Mouse (Mus musculus) lung, embryonic 16.5 days (tissue): Measurements from ENCODE around the gene Fam118a. TPM values are rescaled to one million over a fixed set of nuclear protein-coding genes. Genes with fewer than 3 reads are reported as not detected.

Experiments
- ATAC-seq: fragments of 200-750 bp; cut with Nextera tagmentation; 2 replicates; pipeline ENCODE4 v1.8.0; 2017; ENCODE audit warnings: low read depth, mild to moderate bottlenecking, moderate library complexity
- H3K27ac ChIP-seq: fragments of 300-500 bp; sonication (generic); 2 replicates; pipeline ENCODE4 v1.5.1; 2014; ENCODE audit warnings: mild to moderate bottlenecking, control low read depth, low read length
- H3K27me3 ChIP-seq: fragments of 300-500 bp; sonication (generic); 2 replicates; pipeline ENCODE4 v1.6.1; 2014; ENCODE audit warnings: low read depth, low read length, mixed read lengths; ENCODE audit not compliant: control insufficient read depth, insufficient read depth
- H3K36me3 ChIP-seq: fragments of 300-500 bp; sonication (generic); 2 replicates; pipeline ENCODE4 v1.6.1; 2014; ENCODE audit warnings: low read length; ENCODE audit not compliant: control insufficient read depth, insufficient read depth
- H3K4me1 ChIP-seq: fragments of 300-500 bp; sonication (generic); replicated peaks from 2 replicates; pipeline ENCODE4 v1.6.1; 2014; ENCODE audit warnings: low read length, mixed read lengths; ENCODE audit not compliant: control insufficient read depth, insufficient read depth
- H3K4me2 ChIP-seq: fragments of 300-500 bp; sonication (generic); 2 replicates; pipeline ENCODE4 v1.6.1; 2014; ENCODE audit warnings: low read depth, low read length, control low read depth
- H3K4me3 ChIP-seq: fragments of 300-500 bp; sonication (generic); 2 replicates; pipeline ENCODE4 v1.5.1; 2014; ENCODE audit warnings: mild to moderate bottlenecking, low read length, control low read depth
- H3K9ac ChIP-seq: fragments of 300-500 bp; sonication (generic); 2 replicates; pipeline ENCODE4 v1.6.1; 2014; ENCODE audit warnings: low read length, control low read depth
- H3K9me3 ChIP-seq: fragments of 300-500 bp; sonication (generic); 2 replicates; pipeline ENCODE4 v1.6.1; 2016; ENCODE audit warnings: low read length; ENCODE audit not compliant: control insufficient read depth
- whole genome bisulfite sequencing: fragments of 180-500 bp; shearing (Covaris S2); extraction: QIAGEN DNeasy Blood & Tissue Kit; methylation state at CpG from one replicate; pipeline ENCODE4 v1.1.7; 2014; 5-methylcytosine and 5-hydroxymethylcytosine counted together
- polyA plus RNA-seq: library from polyadenylated mRNA; unstranded; fragments of >200 nt; fragmentation: Nextera tagmentation; extraction: Ambion mirVana; gene quantifications from 2 replicates; pipeline ENCODE4 v1.2.1, GENCODE M21; 2015

The Fam118a gene
- polyA plus RNA-seq, 1 experiment from 2014 or later, result 31.9 TPM

DNA sequence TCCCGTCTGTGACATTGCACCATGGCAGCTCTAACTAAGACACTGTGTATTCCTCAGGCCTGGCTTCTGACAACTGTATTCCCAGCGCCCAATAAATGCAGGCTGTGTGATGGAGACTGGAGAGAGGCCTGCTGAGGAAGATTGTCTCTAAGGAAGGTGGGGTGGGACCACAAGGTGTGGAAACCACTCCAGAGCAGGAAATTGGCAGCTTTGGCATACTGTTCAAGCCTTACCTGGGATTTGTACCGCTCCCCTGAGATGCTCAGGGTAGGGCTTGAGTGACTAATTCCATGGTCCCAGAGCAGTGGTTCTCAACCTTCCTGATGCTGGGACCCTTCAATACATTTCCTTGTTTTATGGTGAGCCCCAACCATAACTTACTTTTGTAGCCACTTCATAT, 39.6 kb upstream of the Fam118a start:
- H3K27me3 ChIP-seq, result no peaks in the 10 kb centered on the region

DNA sequence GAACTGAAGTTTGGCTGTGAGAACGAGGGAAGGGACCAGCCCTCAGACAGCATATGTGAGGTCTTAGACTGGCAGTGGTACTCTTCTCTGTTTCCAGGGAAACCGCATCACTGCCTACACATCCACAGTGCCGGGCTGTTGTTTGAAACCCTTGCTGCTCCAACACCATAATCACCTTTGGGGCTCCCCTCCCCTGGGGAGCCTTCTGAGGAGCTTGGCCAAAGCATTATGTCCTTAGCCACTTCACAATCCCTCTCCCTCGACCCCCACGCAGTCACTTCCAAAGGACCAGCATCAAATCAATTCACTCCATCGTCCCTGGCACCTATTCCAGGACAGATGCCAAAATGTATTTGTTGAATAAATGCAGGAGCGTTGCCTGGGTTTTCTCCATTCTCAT, 39.0 kb upstream of the Fam118a start:
- ATAC-seq, result no peak
- H3K4me3 ChIP-seq, result no peak overlapping the region
- H3K4me1 ChIP-seq, result peaks cover 19% of the 10 kb centered on the region
- H3K36me3 ChIP-seq, result no peaks in the 10 kb centered on the region
- no peaks in the 10 kb centered on the region for H3K9me3 ChIP-seq
- no peak overlapping the region for H3K27ac ChIP-seq
- no peak overlapping the region for H3K4me2 ChIP-seq
- no peak overlapping the region for H3K9ac ChIP-seq
- WGBS, result 64% methylated on average over 7 of the region's 7 CpGs
- no peaks in the 10 kb centered on the region for H3K27me3 ChIP-seq

More for the DNA sequence above, 39.6 kb upstream of the Fam118a start:
- Histone ChIP-seq H3K4me1 (peaks cover 19% of the 10 kb centered on the region), H3K27ac (no peak overlapping the region), H3K36me3 (no peaks in the 10 kb centered on the region), H3K4me3 (no peak overlapping the region), H3K4me2 (no peak overlapping the region), H3K9me3 (no peaks in the 10 kb centered on the region), H3K9ac (no peak overlapping the region; the same call in 1 of the 2 replicates)
- 70% methylated on average over 3 of the region's 3 CpGs for WGBS
- no peak for ATAC-seq

DNA sequence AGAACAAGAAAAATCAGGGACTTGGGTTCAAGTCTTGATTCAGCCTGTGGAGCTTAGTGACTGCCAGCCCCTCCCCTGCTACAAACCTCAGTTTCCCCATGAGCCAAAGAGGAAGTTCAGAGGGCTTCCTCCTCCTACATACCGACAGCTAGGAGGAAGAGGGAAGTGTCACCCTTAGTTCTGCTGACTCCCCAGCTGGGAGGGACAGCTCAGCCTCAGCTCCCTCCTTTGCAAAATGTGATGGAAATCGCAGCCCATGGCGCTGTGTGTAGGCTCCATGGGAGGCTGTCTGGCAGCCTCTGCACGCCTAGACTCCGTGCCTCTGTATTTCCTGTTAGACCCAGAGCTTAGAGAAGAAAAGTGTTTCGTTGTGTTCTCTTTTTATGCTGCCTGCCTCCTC, 34.2 kb upstream of the Fam118a start:
- Histone ChIP-seq H3K4me3 (no peak overlapping the region), H3K27ac (no peak overlapping the region), H3K9me3 (no peaks in the 10 kb centered on the region), H3K36me3 (no peaks in the 10 kb centered on the region), H3K4me2 (no peak overlapping the region), H3K27me3 (no peaks in the 10 kb centered on the region), H3K4me1 (no peaks in the 10 kb centered on the region), H3K9ac (no peak overlapping the region)
- no peak for ATAC-seq
- WGBS, result 16% methylated on average over 6 of the region's 6 CpGs

DNA sequence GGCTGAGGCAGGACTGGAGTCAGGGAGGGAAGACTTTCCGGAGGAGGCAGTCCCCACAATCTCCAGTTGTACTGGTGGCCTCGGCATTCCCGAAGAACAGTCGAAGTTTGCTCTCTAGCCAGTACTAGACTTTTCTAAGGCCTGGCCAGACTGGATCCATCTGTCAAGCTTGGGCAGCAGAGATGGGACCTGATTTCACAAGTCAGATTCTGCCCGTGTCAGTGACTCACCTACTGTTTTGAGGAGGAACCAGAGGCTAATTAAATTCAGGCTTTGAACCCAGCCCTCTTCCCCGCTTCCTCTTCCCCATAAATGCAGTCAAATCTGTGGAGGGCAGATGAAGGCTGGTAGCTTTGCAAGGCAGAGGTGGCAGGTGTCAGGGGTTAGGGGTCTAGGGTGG, 33.7 kb upstream of the Fam118a start:
- no peak for ATAC-seq
- Histone ChIP-seq H3K9me3 (no peaks in the 10 kb centered on the region), H3K4me1 (no peaks in the 10 kb centered on the region), H3K4me3 (no peak overlapping the region), H3K9ac (no peak overlapping the region), H3K27me3 (no peaks in the 10 kb centered on the region), H3K4me2 (no peak overlapping the region), H3K36me3 (no peaks in the 10 kb centered on the region), H3K27ac (no peak overlapping the region)
- 36% methylated on average over 6 of the region's 6 CpGs for whole genome bisulfite sequencing

DNA sequence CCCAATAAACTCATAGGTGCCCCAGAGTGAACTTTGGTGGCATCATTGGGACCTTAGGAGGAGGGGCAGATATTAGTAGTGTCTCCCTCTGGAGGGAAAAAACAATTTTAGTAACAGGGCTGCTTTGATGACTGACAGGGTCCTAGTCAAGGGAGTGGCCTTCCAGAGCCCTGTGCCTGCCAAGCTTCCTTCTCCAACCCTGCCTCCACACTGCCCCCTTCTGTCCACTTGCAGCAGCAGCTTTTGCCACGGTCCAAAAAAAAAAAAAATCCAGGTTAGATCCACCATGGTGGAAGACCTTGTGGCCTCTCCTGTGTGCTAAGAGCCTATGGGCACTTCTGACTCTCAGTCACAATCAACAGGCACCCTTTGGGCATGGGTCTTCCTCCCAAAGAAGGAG, 32.8 kb upstream of the Fam118a start:
- no peak overlapping the region for H3K27ac ChIP-seq
- no peak overlapping the region for H3K4me3 ChIP-seq
- H3K36me3 ChIP-seq, result no peaks in the 10 kb centered on the region
- H3K9me3 ChIP-seq, result no peaks in the 10 kb centered on the region
- H3K27me3 ChIP-seq, result no peaks in the 10 kb centered on the region
- no peaks in the 10 kb centered on the region for H3K4me1 ChIP-seq
- WGBS, result 6% methylated on average over 1 of the region's 1 CpGs
- no peak overlapping the region for H3K4me2 ChIP-seq
- ATAC-seq, result 0 out of 2 replicates have a peak, but pooled peaks have one; percentile 34
- no peak overlapping the region for H3K9ac ChIP-seq

DNA sequence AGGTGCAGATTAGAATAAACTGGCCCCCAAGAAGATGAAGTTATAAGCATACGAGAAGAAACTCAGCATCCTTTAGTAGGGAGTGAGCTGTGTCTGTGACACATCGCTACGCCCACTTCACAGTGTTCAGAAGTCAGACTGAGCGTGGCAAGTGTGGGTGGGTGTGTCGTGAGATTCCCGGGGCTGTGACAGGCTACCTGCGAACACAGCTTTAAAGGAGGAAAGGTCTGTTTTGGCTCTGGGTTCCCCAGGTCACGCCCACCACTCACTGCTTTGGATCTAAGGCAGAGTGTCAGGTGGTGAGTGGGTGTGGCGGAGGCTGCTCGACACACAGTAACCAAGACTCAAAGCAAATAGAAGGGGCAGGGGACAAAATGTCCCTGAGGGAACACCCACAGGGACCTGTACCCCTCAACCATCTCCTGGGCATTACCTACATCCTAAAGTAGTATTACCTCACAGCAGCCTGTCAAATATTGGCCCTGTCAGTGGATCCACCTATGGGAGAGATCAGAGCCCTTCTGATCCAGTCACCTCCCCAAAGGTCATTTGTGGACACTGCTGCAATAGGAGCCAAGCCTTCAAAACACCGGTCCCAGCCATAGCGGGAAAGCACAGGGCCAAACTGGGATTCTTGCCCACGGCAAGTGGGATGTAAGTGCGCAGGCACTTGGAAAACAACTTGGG, 30.8 kb upstream of the Fam118a start:
- no peak overlapping the region for H3K4me3 ChIP-seq
- H3K27ac ChIP-seq, result no peak overlapping the region
- H3K36me3 ChIP-seq, result no peaks in the 10 kb centered on the region
- no peak overlapping the region for H3K9ac ChIP-seq
- peaks cover 2% of the 10 kb centered on the region; the same call in 1 of the 2 replicates for H3K4me1 ChIP-seq
- no peaks in the 10 kb centered on the region for H3K9me3 ChIP-seq
- WGBS, result 54% methylated on average over 14 of the region's 14 CpGs
- no peak for ATAC-seq
- no peaks in the 10 kb centered on the region for H3K27me3 ChIP-seq
- H3K4me2 ChIP-seq, result no peak overlapping the region

DNA sequence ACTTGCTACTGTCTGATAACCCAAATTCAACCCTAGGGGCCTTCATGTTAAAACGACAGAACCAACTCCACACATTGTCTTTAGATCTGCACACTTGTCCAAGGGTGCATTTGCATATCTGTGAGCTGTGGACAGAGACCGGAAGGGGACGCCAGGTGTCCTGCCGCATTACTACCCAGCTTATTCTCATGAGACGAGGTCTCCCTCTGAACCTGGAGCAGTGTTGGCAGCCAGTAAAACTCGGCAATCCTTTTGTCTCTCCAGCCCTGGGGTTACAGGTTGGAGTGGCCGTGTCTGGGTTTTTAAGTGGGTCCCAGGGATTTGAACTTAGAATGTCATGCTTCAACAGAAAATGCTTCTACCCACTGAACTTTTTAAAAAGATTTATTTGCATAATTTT, 28.8 kb upstream of the Fam118a start:
- Histone ChIP-seq H3K27me3 (no peaks in the 10 kb centered on the region), H3K9ac (no peak overlapping the region), H3K4me2 (no peak overlapping the region), H3K4me1 (peaks cover 2% of the 10 kb centered on the region; the same call in 1 of the 2 replicates), H3K36me3 (no peaks in the 10 kb centered on the region), H3K4me3 (no peak overlapping the region), H3K27ac (no peak overlapping the region), H3K9me3 (no peaks in the 10 kb centered on the region)
- ATAC-seq, result no peak
- WGBS, result 61% methylated on average over 7 of the region's 7 CpGs

DNA sequence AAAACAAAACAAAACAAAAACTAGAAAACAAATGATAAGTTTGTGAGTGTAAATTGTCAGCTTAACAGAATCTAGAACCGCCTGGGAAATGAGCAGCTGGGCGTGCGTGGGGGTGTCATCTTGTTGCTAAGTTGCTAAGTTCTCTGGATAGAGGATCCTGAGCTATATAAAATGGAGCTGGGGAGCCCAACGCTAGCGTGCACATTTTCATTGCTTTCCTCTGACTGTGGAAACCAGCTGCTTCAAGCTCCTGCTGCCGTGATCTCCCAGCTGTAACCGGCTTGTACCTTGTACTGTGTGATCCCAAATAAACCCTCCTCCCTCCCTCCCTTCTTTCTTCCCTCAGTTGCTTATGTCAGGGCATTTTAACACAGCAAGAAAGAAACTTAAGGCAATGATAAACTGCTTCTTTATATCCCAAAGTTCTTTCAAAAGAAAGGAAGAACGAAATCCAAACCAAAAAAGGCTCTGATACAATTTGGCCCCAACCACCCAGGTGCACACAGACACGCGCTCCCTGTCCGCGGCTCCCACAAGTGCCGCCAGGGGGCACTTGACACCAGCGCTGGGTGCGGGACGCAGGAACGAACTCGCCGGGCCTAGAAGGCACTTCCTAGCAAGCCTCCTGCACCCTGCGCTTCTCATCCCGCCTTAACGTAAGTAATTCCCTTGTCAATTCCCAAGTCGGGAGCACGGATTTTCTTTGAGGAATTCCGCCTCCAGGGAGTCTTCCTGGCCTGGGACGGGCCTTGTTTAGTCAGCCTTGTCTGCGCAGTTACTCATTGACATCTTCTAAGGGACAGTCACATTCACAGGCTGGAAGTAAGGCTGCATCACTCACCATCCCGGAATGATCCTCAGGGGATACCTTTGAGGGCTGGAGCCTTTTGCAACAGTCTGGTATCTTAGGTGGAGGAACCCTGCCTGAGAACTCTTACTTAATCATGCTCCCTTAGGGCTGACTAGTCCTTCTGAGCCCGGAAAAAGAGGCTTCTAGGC, 27.5 kb upstream of the Fam118a start:
- 0 out of 2 replicates have a peak overlapping the region, but pooled peaks have one; percentile 15 for H3K9ac ChIP-seq
- ATAC-seq, result peak; percentile 84
- H3K27me3 ChIP-seq, result no peaks in the 10 kb centered on the region
- no peak overlapping the region for H3K4me3 ChIP-seq
- no peaks in the 10 kb centered on the region for H3K36me3 ChIP-seq
- no peaks in the 10 kb centered on the region for H3K9me3 ChIP-seq
- WGBS, result 19% methylated on average over 29 of the region's 29 CpGs
- H3K4me1 ChIP-seq, result peaks cover 2% of the 10 kb centered on the region; the same call in 1 of the 2 replicates
- H3K27ac ChIP-seq, result no peak overlapping the region
- H3K4me2 ChIP-seq, result no peak overlapping the region

DNA sequence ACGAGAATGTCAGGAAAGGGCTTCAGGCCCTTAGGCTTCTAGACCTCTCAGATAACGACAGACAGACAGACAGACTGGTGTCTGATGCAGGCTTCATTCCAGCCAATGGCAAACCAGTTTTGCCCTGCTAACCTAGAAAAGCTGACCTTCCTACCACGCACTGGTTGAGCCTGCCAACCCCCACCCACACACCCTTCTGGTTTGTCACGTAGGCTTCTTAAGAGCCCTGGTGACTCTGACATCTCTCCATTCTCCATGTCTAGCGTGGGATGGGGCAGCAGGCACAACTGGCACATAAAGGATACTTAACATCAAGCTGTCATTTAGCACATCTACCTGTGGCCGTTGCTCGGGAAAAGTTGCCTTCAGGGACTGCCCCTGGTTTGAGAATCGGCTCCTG, 19.1 kb upstream of the Fam118a start:
- Histone ChIP-seq H3K9ac (no peak overlapping the region), H3K36me3 (no peaks in the 10 kb centered on the region), H3K9me3 (no peaks in the 10 kb centered on the region), H3K27ac (no peak overlapping the region), H3K4me2 (no peak overlapping the region), H3K4me1 (peaks cover 12% of the 10 kb centered on the region), H3K27me3 (no peaks in the 10 kb centered on the region), H3K4me3 (no peak overlapping the region)
- 77% methylated on average over 8 of the region's 8 CpGs for WGBS
- ATAC-seq, result no peak
